Mouse (Mus musculus): ENCODE results near the gene Fignl2. TPM values are rescaled to one million over a fixed set of nuclear protein-coding genes. Genes with fewer than 3 reads are reported as not detected.
A peak's percentile ranks its signal among the peaks of the same experiment; 100 is the strongest.

The Fignl2 gene
- polyA plus RNA-seq, 1 experiment from 2014 or later, result 0.04 TPM

DNA sequence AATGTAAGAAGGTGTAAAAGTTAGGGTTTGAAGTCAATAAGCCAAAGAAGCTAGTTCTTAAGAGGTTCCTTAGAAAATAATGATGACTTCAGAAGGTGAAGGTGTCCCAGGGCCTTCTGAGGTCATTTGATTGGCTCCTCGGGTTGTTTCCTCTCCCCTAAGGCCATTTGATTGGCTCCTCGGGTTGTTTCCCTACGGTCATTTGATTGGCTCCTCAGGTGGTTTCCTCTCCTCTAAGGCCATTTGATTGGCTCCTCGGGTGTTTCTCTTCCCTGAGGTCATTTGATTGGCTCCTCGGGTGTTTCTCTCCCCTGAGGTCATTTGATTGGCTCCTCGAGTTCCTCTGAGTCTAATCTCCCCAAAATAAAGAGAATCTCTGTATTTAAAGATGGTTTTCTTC lies 67.0 kb downstream of the Fignl2 start:
- Histone ChIP-seq H3K36me3 (ENCODE audit: control insufficient read depth, insufficient read depth, low read length) (peaks cover 22% of the 10 kb centered on the region), H3K4me3 (ENCODE audit: low read depth, low read length) (no peak overlapping the region), H3K9me3 (replicated peaks; ENCODE audit: control insufficient read depth, low read length, poor library complexity, severe bottlenecking) (no peaks in the 10 kb centered on the region), H3K27me3 (ENCODE audit: control insufficient read depth, insufficient read depth, low read depth, low read length) (no peaks in the 10 kb centered on the region), H3K4me1 (ENCODE audit: control insufficient read depth, insufficient read depth, low read length) (no peaks in the 10 kb centered on the region; the same call in 1 of the 2 replicates), H3K4me2 (ENCODE audit: low read length) (no peak overlapping the region), H3K27ac (ENCODE audit: low read length) (no peak overlapping the region), H3K9ac (ENCODE audit: low read depth, low read length) (no peak overlapping the region)
- ATAC-seq, result no peak
- WGBS, result 94% methylated on average over 6 of the region's 6 CpGs

- no peak overlapping the region for H3K27ac ChIP-seq (ENCODE audit: low read length)
- no peak for ATAC-seq
- no peak overlapping the region for H3K4me2 ChIP-seq (ENCODE audit: low read length)
- H3K27me3 ChIP-seq (ENCODE audit: control insufficient read depth, insufficient read depth, low read depth, low read length), result no peaks in the 10 kb centered on the region
- H3K9me3 ChIP-seq (replicated peaks; ENCODE audit: control insufficient read depth, low read length, poor library complexity, severe bottlenecking), result no peaks in the 10 kb centered on the region
- H3K4me1 ChIP-seq (ENCODE audit: control insufficient read depth, insufficient read depth, low read length), result no peaks in the 10 kb centered on the region; the same call in 1 of the 2 replicates
- WGBS, result 87% methylated on average over 14 of the region's 14 CpGs
- H3K9ac ChIP-seq (ENCODE audit: low read depth, low read length), result no peak overlapping the region
- H3K4me3 ChIP-seq (ENCODE audit: low read depth, low read length), result no peak overlapping the region
- peaks cover 12% of the 10 kb centered on the region; the same call in 1 of the 2 replicates for H3K36me3 ChIP-seq (ENCODE audit: control insufficient read depth, insufficient read depth, low read length)
These were observed 69.9 kb downstream of the Fignl2 start for GRCm38 (mm10) chr15:101008386-101009010.

GRCm38 (mm10) chr15:101007236-101007635 lies 71.1 kb downstream of the Fignl2 start:
- peaks cover 14% of the 10 kb centered on the region for H3K36me3 ChIP-seq (ENCODE audit: control insufficient read depth, insufficient read depth, low read length)
- no peak overlapping the region for H3K4me2 ChIP-seq (ENCODE audit: low read length)
- WGBS, result 70% methylated on average over 7 of the region's 7 CpGs
- H3K9ac ChIP-seq (ENCODE audit: low read depth, low read length), result no peak overlapping the region
- no peak overlapping the region for H3K27ac ChIP-seq (ENCODE audit: low read length)
- no peak overlapping the region for H3K4me3 ChIP-seq (ENCODE audit: low read depth, low read length)
- H3K27me3 ChIP-seq (ENCODE audit: control insufficient read depth, insufficient read depth, low read depth, low read length), result no peaks in the 10 kb centered on the region
- no peaks in the 10 kb centered on the region; the same call in 1 of the 2 replicates for H3K4me1 ChIP-seq (ENCODE audit: control insufficient read depth, insufficient read depth, low read length)
- ATAC-seq, result no peak
- no peaks in the 10 kb centered on the region for H3K9me3 ChIP-seq (replicated peaks; ENCODE audit: control insufficient read depth, low read length, poor library complexity, severe bottlenecking)

DNA sequence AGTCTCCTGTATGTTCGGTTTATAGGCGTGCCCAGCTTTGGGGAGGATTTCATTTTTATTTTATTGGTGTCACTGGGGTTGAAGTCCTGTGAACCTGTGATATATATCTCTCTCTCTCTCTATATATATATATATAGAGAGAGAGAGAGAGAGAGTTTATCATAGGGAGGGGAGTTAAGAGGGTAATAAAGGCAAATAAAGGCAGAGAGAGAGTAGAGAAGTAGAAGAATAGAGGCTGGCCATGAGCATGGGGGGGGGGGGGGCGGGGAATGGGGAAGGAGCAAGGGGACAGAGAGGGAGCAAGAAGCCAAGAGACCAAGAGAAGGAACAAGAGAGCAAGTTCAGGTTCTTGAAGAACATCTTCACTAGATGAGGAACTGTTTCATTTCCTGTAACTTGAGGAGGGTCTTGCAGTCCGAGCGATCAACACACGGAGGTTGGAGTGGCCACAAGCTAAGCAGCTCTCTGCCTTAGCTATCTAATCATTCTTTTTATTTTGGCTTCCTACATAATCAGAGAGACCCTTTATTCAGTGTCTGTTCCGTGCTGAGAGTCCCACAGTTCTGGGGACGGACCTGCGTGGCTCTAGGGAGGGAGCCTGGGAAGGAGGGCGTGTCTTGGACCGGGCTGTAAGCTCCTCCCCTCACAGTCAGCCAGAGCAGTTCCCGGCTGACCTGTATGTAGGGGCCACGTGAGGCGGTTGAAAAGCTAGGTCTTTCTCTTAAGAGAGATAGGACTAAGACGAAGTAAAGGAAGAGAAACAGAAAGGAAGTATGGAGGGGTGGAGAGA lies 71.9 kb downstream of the Fignl2 start:
- Histone ChIP-seq H3K9me3 (replicated peaks; ENCODE audit: control insufficient read depth, low read length, poor library complexity, severe bottlenecking) (no peaks in the 10 kb centered on the region), H3K4me1 (ENCODE audit: control insufficient read depth, insufficient read depth, low read length) (no peaks in the 10 kb centered on the region; the same call in 1 of the 2 replicates), H3K36me3 (ENCODE audit: control insufficient read depth, insufficient read depth, low read length) (peaks cover 13% of the 10 kb centered on the region), H3K27ac (ENCODE audit: low read length) (no peak overlapping the region), H3K27me3 (ENCODE audit: control insufficient read depth, insufficient read depth, low read depth, low read length) (no peaks in the 10 kb centered on the region), H3K4me2 (ENCODE audit: low read length) (peak overlapping the region; percentile 50), H3K4me3 (ENCODE audit: low read depth, low read length) (peak overlapping the region; percentile 23; the same call in 1 of the 2 replicates), H3K9ac (ENCODE audit: low read depth, low read length) (no peak overlapping the region)
- WGBS, result 15% methylated on average over 14 of the region's 15 CpGs
- no peak for ATAC-seq

DNA sequence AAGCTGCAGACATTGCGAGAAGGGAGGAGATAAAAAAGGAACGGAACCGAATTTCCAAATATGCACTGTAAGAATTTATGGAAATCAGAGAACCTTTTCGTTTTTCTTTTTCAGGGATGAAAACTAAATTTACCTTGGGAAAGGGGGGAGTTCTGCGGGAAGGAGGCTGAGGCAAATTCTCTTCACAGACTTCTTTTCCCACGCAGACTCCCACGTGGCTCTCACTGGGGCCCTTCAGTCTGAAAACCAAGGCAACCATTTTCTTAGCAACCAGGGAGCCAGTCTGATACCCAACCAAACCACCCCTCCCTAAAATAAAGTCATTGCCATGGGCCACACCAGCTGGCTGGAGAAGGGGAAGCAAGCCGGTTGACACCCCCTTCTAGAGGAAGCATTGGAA lies 72.7 kb downstream of the Fignl2 start:
- peaks cover 10% of the 10 kb centered on the region for H3K36me3 ChIP-seq (ENCODE audit: control insufficient read depth, insufficient read depth, low read length)
- 82% methylated on average over 8 of the region's 8 CpGs for WGBS
- no peaks in the 10 kb centered on the region for H3K27me3 ChIP-seq (ENCODE audit: control insufficient read depth, insufficient read depth, low read depth, low read length)
- no peak for ATAC-seq
- H3K9ac ChIP-seq (ENCODE audit: low read depth, low read length), result no peak overlapping the region
- no peak overlapping the region for H3K27ac ChIP-seq (ENCODE audit: low read length)
- no peaks in the 10 kb centered on the region; the same call in 1 of the 2 replicates for H3K4me1 ChIP-seq (ENCODE audit: control insufficient read depth, insufficient read depth, low read length)
- no peak overlapping the region for H3K4me3 ChIP-seq (ENCODE audit: low read depth, low read length)
- H3K9me3 ChIP-seq (replicated peaks; ENCODE audit: control insufficient read depth, low read length, poor library complexity, severe bottlenecking), result no peaks in the 10 kb centered on the region
- H3K4me2 ChIP-seq (ENCODE audit: low read length), result no peak overlapping the region

- no peak overlapping the region for H3K4me2 ChIP-seq (ENCODE audit: low read length)
- no peak overlapping the region; the same call in 1 of the 2 replicates for H3K27ac ChIP-seq (ENCODE audit: low read length)
- H3K36me3 ChIP-seq (ENCODE audit: control insufficient read depth, insufficient read depth, low read length), result peaks cover 10% of the 10 kb centered on the region
- ATAC-seq, result no peak
- no peaks in the 10 kb centered on the region for H3K27me3 ChIP-seq (ENCODE audit: control insufficient read depth, insufficient read depth, low read depth, low read length)
- H3K4me1 ChIP-seq (ENCODE audit: control insufficient read depth, insufficient read depth, low read length), result no peaks in the 10 kb centered on the region; the same call in 1 of the 2 replicates
- no peaks in the 10 kb centered on the region for H3K9me3 ChIP-seq (replicated peaks; ENCODE audit: control insufficient read depth, low read length, poor library complexity, severe bottlenecking)
- H3K4me3 ChIP-seq (ENCODE audit: low read depth, low read length), result no peak overlapping the region
- H3K9ac ChIP-seq (ENCODE audit: low read depth, low read length), result no peak overlapping the region
- 58% methylated on average over 3 of the region's 3 CpGs for WGBS
These were observed 73.8 kb downstream of the Fignl2 start for GRCm38 (mm10) chr15:101004538-101004937.

DNA sequence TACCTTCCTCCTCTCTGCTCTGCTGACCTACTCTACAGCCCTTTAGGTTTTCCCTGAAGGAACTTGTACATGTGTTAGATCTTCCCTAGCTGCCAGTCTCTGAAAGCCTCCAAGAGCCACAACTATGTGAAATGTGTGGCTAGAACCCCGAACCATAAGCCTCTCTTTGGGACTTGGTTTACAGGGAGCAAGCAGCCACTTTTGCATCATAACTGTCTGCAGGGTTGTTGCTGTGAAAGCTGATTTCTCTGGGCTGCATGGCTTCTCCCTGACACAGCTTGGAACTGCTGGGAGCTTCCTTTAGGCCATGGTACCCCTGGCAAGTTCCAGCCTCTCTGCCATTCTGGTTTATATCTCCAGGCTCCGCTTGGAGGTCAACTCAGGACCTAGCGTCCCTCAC lies 75.9 kb downstream of the Fignl2 start:
- ATAC-seq, result no peak
- WGBS, result 94% methylated on average over 3 of the region's 3 CpGs

GRCm38 (mm10) chr15:101001685-101002084 lies 76.7 kb downstream of the Fignl2 start:
- 97% methylated on average over 1 of the region's 1 CpGs for WGBS

More for the DNA sequence above, 75.9 kb downstream of the Fignl2 start:
- H3K4me1 ChIP-seq (ENCODE audit: control insufficient read depth, insufficient read depth, low read length), result no peaks in the 10 kb centered on the region; the same call in 1 of the 2 replicates
- H3K4me2 ChIP-seq (ENCODE audit: low read length), result no peak overlapping the region
- H3K27ac ChIP-seq (ENCODE audit: low read length), result no peak overlapping the region
- H3K9me3 ChIP-seq (replicated peaks; ENCODE audit: control insufficient read depth, low read length, poor library complexity, severe bottlenecking), result no peaks in the 10 kb centered on the region
- no peak overlapping the region for H3K4me3 ChIP-seq (ENCODE audit: low read depth, low read length)
- peaks cover 10% of the 10 kb centered on the region for H3K36me3 ChIP-seq (ENCODE audit: control insufficient read depth, insufficient read depth, low read length)
- no peaks in the 10 kb centered on the region for H3K27me3 ChIP-seq (ENCODE audit: control insufficient read depth, insufficient read depth, low read depth, low read length)
- H3K9ac ChIP-seq (ENCODE audit: low read depth, low read length), result no peak overlapping the region

More at GRCm38 (mm10) chr15:101001685-101002084, 76.7 kb downstream of the Fignl2 start:
- no peaks in the 10 kb centered on the region for H3K9me3 ChIP-seq (replicated peaks; ENCODE audit: control insufficient read depth, low read length, poor library complexity, severe bottlenecking)
- no peaks in the 10 kb centered on the region for H3K27me3 ChIP-seq (ENCODE audit: control insufficient read depth, insufficient read depth, low read depth, low read length)
- no peak overlapping the region for H3K4me2 ChIP-seq (ENCODE audit: low read length)
- H3K36me3 ChIP-seq (ENCODE audit: control insufficient read depth, insufficient read depth, low read length), result peaks cover 10% of the 10 kb centered on the region
- no peak overlapping the region for H3K9ac ChIP-seq (ENCODE audit: low read depth, low read length)
- ATAC-seq, result no peak
- H3K4me1 ChIP-seq (ENCODE audit: control insufficient read depth, insufficient read depth, low read length), result no peaks in the 10 kb centered on the region; the same call in 1 of the 2 replicates
- no peak overlapping the region for H3K4me3 ChIP-seq (ENCODE audit: low read depth, low read length)
- no peak overlapping the region for H3K27ac ChIP-seq (ENCODE audit: low read length)

Measured in midbrain, embryonic 16.5 days (tissue).